Mouse (Mus musculus): Measurements from ENCODE around the gene Matn4. TPM values are rescaled to one million over a fixed set of nuclear protein-coding genes. Genes with fewer than 3 reads are reported as not detected.
"Not testable (repeated sequence)": the region's sequence is repeated elsewhere in the genome, so short reads cannot be mapped to it uniquely, and the experiment has no call there.

Gene Matn4
- polyA plus RNA-seq, 1 experiment from 2014 or later, result 2.0 TPM

GRCm38 (mm10) chr2:164356177-164356967 is 48.6 kb downstream of the Matn4 start:
- Histone ChIP-seq H3K9me3 (ENCODE audit: control insufficient read depth, low read length) (no peaks in the 10 kb centered on the region), H3K27me3 (ENCODE audit: control insufficient read depth, insufficient read depth, low read length) (no peaks in the 10 kb centered on the region), H3K4me1 (replicated peaks; ENCODE audit: control insufficient read depth, insufficient read depth) (no peaks in the 10 kb centered on the region), H3K36me3 (ENCODE audit: control insufficient read depth, insufficient read depth, low read length) (no peaks in the 10 kb centered on the region), H3K4me3 (ENCODE audit: low read depth, low read length) (no peak overlapping the region), H3K9ac (ENCODE audit: low read length) (no peak overlapping the region), H3K4me2 (replicated peaks; ENCODE audit: low read depth) (no peak overlapping the region), H3K27ac (replicated peaks) (no peak overlapping the region)
- WGBS, result 69% methylated on average over 11 of the region's 11 CpGs
- ATAC-seq (ENCODE audit: low FRiP score, low TSS enrichment) (0 out of 2 replicates have a peak, but pooled peaks have one; percentile 29), DNase-seq (ENCODE audit: low spot score) (no peak)
- TF ChIP-seq CTCF (IDR thresholded peaks at IDR 0.05; ENCODE audit: low read depth) (no peak), EP300 (optimal IDR thresholded peaks at IDR 0.05) (no peak)

DNA sequence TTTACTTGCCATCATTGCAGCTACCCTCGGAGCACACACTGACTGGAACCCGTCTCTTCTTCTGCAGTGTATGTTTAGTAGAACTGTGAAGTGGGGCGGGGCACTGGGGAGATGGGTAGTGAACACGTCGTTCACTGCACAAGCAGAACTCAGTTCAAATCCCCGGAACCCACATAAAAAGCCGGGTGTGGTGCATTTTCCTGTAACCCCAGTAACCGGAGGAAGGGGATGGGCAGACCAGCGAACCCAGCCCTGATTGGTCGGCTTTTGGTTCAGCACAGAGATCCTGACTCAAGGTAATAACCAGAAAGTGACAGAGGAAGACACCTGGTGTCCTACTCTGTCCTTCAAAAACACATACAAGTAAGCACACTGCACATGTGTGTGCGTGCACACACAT is 51.6 kb downstream of the Matn4 start:
- TF ChIP-seq CTCF (IDR thresholded peaks at IDR 0.05; ENCODE audit: low read depth), result no peak
- TF ChIP-seq EP300 (optimal IDR thresholded peaks at IDR 0.05), result no peak
- H3K27me3 ChIP-seq (ENCODE audit: control insufficient read depth, insufficient read depth, low read length), result no peaks in the 10 kb centered on the region
- DNase-seq (ENCODE audit: low spot score) (no peak), ATAC-seq (ENCODE audit: low FRiP score, low TSS enrichment) (no peak)
- H3K4me3 ChIP-seq (ENCODE audit: low read depth, low read length), result no peak overlapping the region
- H3K36me3 ChIP-seq (ENCODE audit: control insufficient read depth, insufficient read depth, low read length), result no peaks in the 10 kb centered on the region
- no peak overlapping the region for H3K4me2 ChIP-seq (replicated peaks; ENCODE audit: low read depth)
- H3K9ac ChIP-seq (ENCODE audit: low read length), result no peak overlapping the region
- no peaks in the 10 kb centered on the region for H3K4me1 ChIP-seq (replicated peaks; ENCODE audit: control insufficient read depth, insufficient read depth)
- WGBS, result 79% methylated on average over 11 of the region's 11 CpGs
- no peaks in the 10 kb centered on the region for H3K9me3 ChIP-seq (ENCODE audit: control insufficient read depth, low read length)
- no peak overlapping the region for H3K27ac ChIP-seq (replicated peaks)

DNA sequence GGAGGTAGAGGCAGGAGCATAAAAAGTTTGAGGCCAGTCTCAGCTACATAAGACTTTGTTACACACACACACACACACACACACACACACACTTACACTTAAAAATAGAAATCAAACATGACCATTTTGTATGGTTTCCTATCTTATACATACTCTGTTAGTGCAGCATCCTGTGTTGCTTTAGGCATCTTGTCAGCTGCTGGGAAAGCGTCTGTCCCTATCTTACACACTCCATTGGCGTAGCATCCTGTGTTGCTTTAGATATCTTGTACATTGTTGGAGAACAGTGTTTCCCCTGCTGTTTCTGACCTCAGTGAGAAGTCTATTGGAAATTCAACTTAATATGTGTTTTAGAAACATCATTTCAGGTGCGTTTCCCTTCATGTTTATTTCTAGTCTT is 52.3 kb downstream of the Matn4 start:
- Histone ChIP-seq H3K4me2 (replicated peaks; ENCODE audit: low read depth) (no peak overlapping the region), H3K4me3 (ENCODE audit: low read depth, low read length) (no peak overlapping the region), H3K9me3 (ENCODE audit: control insufficient read depth, low read length) (no peaks in the 10 kb centered on the region), H3K4me1 (replicated peaks; ENCODE audit: control insufficient read depth, insufficient read depth) (no peaks in the 10 kb centered on the region), H3K27ac (replicated peaks) (no peak overlapping the region), H3K9ac (ENCODE audit: low read length) (no peak overlapping the region), H3K36me3 (ENCODE audit: control insufficient read depth, insufficient read depth, low read length) (no peaks in the 10 kb centered on the region), H3K27me3 (ENCODE audit: control insufficient read depth, insufficient read depth, low read length) (no peaks in the 10 kb centered on the region)
- DNase-seq (ENCODE audit: low spot score) (no peak), ATAC-seq (ENCODE audit: low FRiP score, low TSS enrichment) (no peak)
- WGBS, result 87% methylated on average over 3 of the region's 3 CpGs
- TF ChIP-seq CTCF (IDR thresholded peaks at IDR 0.05; ENCODE audit: low read depth) (no peak), EP300 (optimal IDR thresholded peaks at IDR 0.05) (no peak)

DNA sequence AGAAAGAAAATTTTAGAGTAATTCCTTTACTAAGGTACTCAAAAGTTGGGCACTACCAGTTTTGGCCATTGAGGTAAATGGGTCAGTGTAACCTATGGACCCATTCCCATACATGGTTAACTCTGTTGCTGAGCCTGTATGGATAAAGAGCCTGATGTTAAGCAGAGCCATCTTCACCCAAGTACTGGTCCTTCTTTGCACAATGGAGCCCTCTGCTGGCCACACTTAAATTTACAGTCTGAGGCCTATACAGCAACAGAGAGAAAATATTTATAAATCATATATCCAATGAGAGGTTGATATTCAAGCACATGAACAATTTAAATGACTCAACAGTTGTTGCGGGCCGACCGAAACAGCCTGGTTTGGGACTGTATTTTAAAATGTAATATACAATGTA is 56.0 kb downstream of the Matn4 start:
- ATAC-seq (ENCODE audit: low FRiP score, low TSS enrichment) (no peak), DNase-seq (ENCODE audit: low spot score) (peak; percentile 34)
- H3K27me3 ChIP-seq (ENCODE audit: control insufficient read depth, insufficient read depth, low read length), result no peaks in the 10 kb centered on the region
- no peak overlapping the region for H3K4me2 ChIP-seq (replicated peaks; ENCODE audit: low read depth)
- 92% methylated on average over 3 of the region's 3 CpGs for WGBS
- no peak overlapping the region for H3K27ac ChIP-seq (replicated peaks)
- no peak overlapping the region for H3K4me3 ChIP-seq (ENCODE audit: low read depth, low read length)
- no peak overlapping the region for H3K9ac ChIP-seq (ENCODE audit: low read length)
- no peaks in the 10 kb centered on the region for H3K36me3 ChIP-seq (ENCODE audit: control insufficient read depth, insufficient read depth, low read length)
- H3K4me1 ChIP-seq (replicated peaks; ENCODE audit: control insufficient read depth, insufficient read depth), result no peaks in the 10 kb centered on the region
- H3K9me3 ChIP-seq (ENCODE audit: control insufficient read depth, low read length), result no peaks in the 10 kb centered on the region
- TF ChIP-seq CTCF (IDR thresholded peaks at IDR 0.05; ENCODE audit: low read depth) (peak; percentile 65), EP300 (optimal IDR thresholded peaks at IDR 0.05) (no peak)

DNA sequence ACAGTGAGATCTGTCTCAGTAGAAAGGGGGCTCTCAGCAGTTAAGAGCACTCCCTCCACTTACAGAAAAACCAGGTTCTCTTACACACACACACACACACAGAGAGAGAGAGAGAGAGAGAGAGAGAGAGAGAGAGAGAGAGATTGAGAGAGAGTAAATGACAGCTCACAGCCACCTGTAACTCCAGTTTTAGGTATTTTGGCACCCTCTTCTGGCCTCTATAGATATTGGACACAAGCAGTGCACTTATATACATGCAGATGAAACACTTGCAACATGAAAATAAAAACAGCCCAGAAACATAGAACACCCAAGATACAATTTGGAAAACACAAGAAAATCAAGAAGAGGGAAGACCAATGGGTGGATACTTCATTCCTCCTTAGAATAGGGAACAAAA is 57.3 kb downstream of the Matn4 start:
- H3K27me3 ChIP-seq (ENCODE audit: control insufficient read depth, insufficient read depth, low read length); H3K4me1 ChIP-seq (replicated peaks; ENCODE audit: control insufficient read depth, insufficient read depth); DNase-seq (ENCODE audit: low spot score); H3K4me2 ChIP-seq (replicated peaks; ENCODE audit: low read depth); H3K9ac ChIP-seq (ENCODE audit: low read length); H3K27ac ChIP-seq (replicated peaks); H3K36me3 ChIP-seq (ENCODE audit: control insufficient read depth, insufficient read depth, low read length); ATAC-seq (ENCODE audit: low FRiP score, low TSS enrichment); H3K4me3 ChIP-seq (ENCODE audit: low read depth, low read length); H3K9me3 ChIP-seq (ENCODE audit: control insufficient read depth, low read length): not testable (repeated sequence)
- peak; percentile 49 for TF ChIP-seq CTCF (IDR thresholded peaks at IDR 0.05; ENCODE audit: low read depth)

DNA sequence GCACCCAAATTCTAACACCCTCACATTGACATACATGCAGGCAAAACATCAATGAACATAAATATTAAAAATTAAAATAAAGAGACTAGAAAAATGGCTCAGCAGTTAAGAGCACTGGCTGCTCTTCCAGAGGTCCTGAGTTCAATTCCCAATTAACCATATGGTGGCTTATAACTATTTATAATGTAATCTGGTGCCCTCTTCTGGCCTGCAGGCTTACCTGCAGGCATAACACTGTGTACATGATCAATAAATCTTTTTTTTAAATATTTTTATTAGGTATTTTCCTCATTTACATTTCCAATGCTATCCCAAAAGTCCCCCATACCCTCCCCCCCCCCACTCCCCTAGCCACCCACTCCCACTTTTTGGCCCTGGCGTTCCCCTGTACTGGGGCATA is 61.2 kb downstream of the Matn4 start:
- peak; percentile 52 for TF ChIP-seq CTCF (IDR thresholded peaks at IDR 0.05; ENCODE audit: low read depth)
- not testable (repeated sequence) for H3K27me3 ChIP-seq (ENCODE audit: control insufficient read depth, insufficient read depth, low read length); H3K27ac ChIP-seq (replicated peaks); H3K4me1 ChIP-seq (replicated peaks; ENCODE audit: control insufficient read depth, insufficient read depth); H3K9me3 ChIP-seq (ENCODE audit: control insufficient read depth, low read length); H3K36me3 ChIP-seq (ENCODE audit: control insufficient read depth, insufficient read depth, low read length); H3K4me3 ChIP-seq (ENCODE audit: low read depth, low read length); DNase-seq (ENCODE audit: low spot score); H3K4me2 ChIP-seq (replicated peaks; ENCODE audit: low read depth); ATAC-seq (ENCODE audit: low FRiP score, low TSS enrichment); H3K9ac ChIP-seq (ENCODE audit: low read length)
- WGBS, result 50% methylated on average over 1 of the region's 1 CpGs

Small RNAs within 50 kb of the gene (microRNA-seq; reads per million reads assigned to microRNA genes)
- 0.96 reads per million for gene Mir7678

Other genes with a start within 250 kb of the Matn4 start
- gene Kcns1, start 234.0 kb downstream of the Matn4 start, polyA plus RNA-seq (2015; fragmentation: Nextera tagmentation; extraction: Ambion mirVana), result 0.19 and 0.23 TPM in 2 replicates
- 63.2 and 68.6 TPM in 2 replicates for gene Wfdc5, start 222.4 kb downstream of the Matn4 start, polyA plus RNA-seq (2015; fragmentation: Nextera tagmentation; extraction: Ambion mirVana)
- gene Wfdc12, start 214.6 kb downstream of the Matn4 start, polyA plus RNA-seq (2015; fragmentation: Nextera tagmentation; extraction: Ambion mirVana), result 2.4 and 2.5 TPM in 2 replicates
- gene Wfdc15a, start 205.0 kb downstream of the Matn4 start, polyA plus RNA-seq (2015; fragmentation: Nextera tagmentation; extraction: Ambion mirVana), result 0.23 and 0.29 TPM in 2 replicates
- gene Wfdc15b, start 183.5 kb downstream of the Matn4 start, polyA plus RNA-seq (2015; fragmentation: Nextera tagmentation; extraction: Ambion mirVana), result 16.2 and 20.4 TPM in 2 replicates
- gene Svs2, start 166.7 kb downstream of the Matn4 start, polyA plus RNA-seq (2015; fragmentation: Nextera tagmentation; extraction: Ambion mirVana), result not detected in 2 replicates
- gene Svs3b, start 148.5 kb downstream of the Matn4 start, polyA plus RNA-seq (2015; fragmentation: Nextera tagmentation; extraction: Ambion mirVana), result not detected in 2 replicates
- gene Svs4, start 126.7 kb downstream of the Matn4 start, polyA plus RNA-seq (2015; fragmentation: Nextera tagmentation; extraction: Ambion mirVana), result not detected in 2 replicates
- gene Svs3a, start 115.9 kb downstream of the Matn4 start, polyA plus RNA-seq (2015; fragmentation: Nextera tagmentation; extraction: Ambion mirVana), result not detected in 2 replicates
- not detected in 2 replicates for gene Svs6, start 88.4 kb downstream of the Matn4 start, polyA plus RNA-seq (2015; fragmentation: Nextera tagmentation; extraction: Ambion mirVana)
- gene Svs5, start 72.4 kb downstream of the Matn4 start, polyA plus RNA-seq (2015; fragmentation: Nextera tagmentation; extraction: Ambion mirVana), result not detected in 2 replicates
- 4,305 and 4,348 TPM in 2 replicates for gene Slpi, start 16.1 kb downstream of the Matn4 start, polyA plus RNA-seq (2015; fragmentation: Nextera tagmentation; extraction: Ambion mirVana)
- gene Rbpjl, start 2.0 kb downstream of the Matn4 start, polyA plus RNA-seq (2015; fragmentation: Nextera tagmentation; extraction: Ambion mirVana), result 0.32 and 0.36 TPM in 2 replicates
- gene Sdc4, start 38.7 kb upstream of the Matn4 start, polyA plus RNA-seq (2015; fragmentation: Nextera tagmentation; extraction: Ambion mirVana), result 133 and 143 TPM in 2 replicates
- 46.9 and 48.6 TPM in 2 replicates for gene Sys1, start 51.8 kb upstream of the Matn4 start, polyA plus RNA-seq (2015; fragmentation: Nextera tagmentation; extraction: Ambion mirVana)
- gene Gm20458, start 55.8 kb upstream of the Matn4 start, polyA plus RNA-seq (2015; fragmentation: Nextera tagmentation; extraction: Ambion mirVana), result 26.9 and 28.1 TPM in 2 replicates
- gene Trp53tg5, start 68.6 kb upstream of the Matn4 start, polyA plus RNA-seq (2015; fragmentation: Nextera tagmentation; extraction: Ambion mirVana), result not detected in 2 replicates
- gene Dbndd2, start 80.9 kb upstream of the Matn4 start, polyA plus RNA-seq (2015; fragmentation: Nextera tagmentation; extraction: Ambion mirVana), result 27.3 and 27.8 TPM in 2 replicates
- 53.6 and 54.7 TPM in 2 replicates for gene Pigt, start 92.4 kb upstream of the Matn4 start, polyA plus RNA-seq (2015; fragmentation: Nextera tagmentation; extraction: Ambion mirVana)
- 123 and 147 TPM in 2 replicates for gene Wfdc2, start 157.3 kb upstream of the Matn4 start, polyA plus RNA-seq (2015; fragmentation: Nextera tagmentation; extraction: Ambion mirVana)
- gene Spint3, start 168.3 kb upstream of the Matn4 start, polyA plus RNA-seq (2015; fragmentation: Nextera tagmentation; extraction: Ambion mirVana), result not detected in 2 replicates
- 0.75 and 1.1 TPM in 2 replicates for gene Wfdc6a, start 180.3 kb upstream of the Matn4 start, polyA plus RNA-seq (2015; fragmentation: Nextera tagmentation; extraction: Ambion mirVana)
- not detected in 2 replicates for gene Eppin, start 188.4 kb upstream of the Matn4 start, polyA plus RNA-seq (2015; fragmentation: Nextera tagmentation; extraction: Ambion mirVana)
- not detected in 2 replicates for gene Wfdc6b, start 208.4 kb upstream of the Matn4 start, polyA plus RNA-seq (2015; fragmentation: Nextera tagmentation; extraction: Ambion mirVana)
- gene Wfdc8, start 208.5 kb upstream of the Matn4 start, polyA plus RNA-seq (2015; fragmentation: Nextera tagmentation; extraction: Ambion mirVana), result not detected in 2 replicates
- not detected in 2 replicates for gene Wfdc16, start 233.6 kb upstream of the Matn4 start, polyA plus RNA-seq (2015; fragmentation: Nextera tagmentation; extraction: Ambion mirVana)

All from stomach, postnatal 0 days (tissue).